Mouse (Mus musculus): ENCODE results near the gene Icam1.
"Not testable (repeated sequence)": the region's sequence is repeated elsewhere in the genome, so short reads cannot be mapped to it uniquely, and the experiment has no call there.

The Icam1 gene

GRCm38 (mm10) chr9:21022726-21023125, 6.9 kb downstream of the Icam1 start:
- no peak for DNase-seq (ENCODE audit: low spot score in 2 of 2)

GRCm38 (mm10) chr9:21025258-21025810, 9.5 kb downstream of the Icam1 start:
- DNase-seq (ENCODE audit: low spot score in 2 of 2) = no peak

GRCm38 (mm10) chr9:21026849-21027248, 11.1 kb downstream of the Icam1 start:
- no peak for DNase-seq (ENCODE audit: low spot score in 2 of 2)

- no peak for DNase-seq (ENCODE audit: low spot score in 2 of 2)
Observed at GRCm38 (mm10) chr9:21027774-21028290, 12.0 kb downstream of the Icam1 start.

GRCm38 (mm10) chr9:21028560-21029110, 12.8 kb downstream of the Icam1 start:
- no peak for DNase-seq (ENCODE audit: low spot score in 2 of 2)

- peak; percentile 70 to 81 for DNase-seq (ENCODE audit: low spot score in 2 of 2)
Observed at GRCm38 (mm10) chr9:21029291-21030054, 13.7 kb downstream of the Icam1 start, which contains the start of gene Icam4. Icam4 (plus strand) TSS chr9:21029373.

GRCm38 (mm10) chr9:21030055-21030600, 14.3 kb downstream of the Icam1 start:
- no peak for DNase-seq (ENCODE audit: low spot score in 2 of 2)

GRCm38 (mm10) chr9:21030781-21031250, 15.0 kb downstream of the Icam1 start:
- DNase-seq (ENCODE audit: low spot score in 2 of 2) = peak; percentile 91 to 92

GRCm38 (mm10) chr9:21031251-21031895, 15.6 kb downstream of the Icam1 start:
- DNase-seq (ENCODE audit: low spot score in 2 of 2) = peak in 1 of 2 experiments; percentile 70

GRCm38 (mm10) chr9:21031896-21032351, 16.1 kb downstream of the Icam1 start, which contains the start of gene Icam5:
Icam5 (plus strand) TSS chr9:21032073.
- DNase-seq (ENCODE audit: low spot score in 2 of 2) = no peak

- no peak for DNase-seq (ENCODE audit: low spot score in 2 of 2)
Observed at GRCm38 (mm10) chr9:21032491-21032890, 16.7 kb downstream of the Icam1 start.

GRCm38 (mm10) chr9:21033136-21033535, 17.4 kb downstream of the Icam1 start:
- peak; percentile 83 to 84 for DNase-seq (ENCODE audit: low spot score in 2 of 2)

GRCm38 (mm10) chr9:21034481-21035085, 18.8 kb downstream of the Icam1 start:
- no peak for DNase-seq (ENCODE audit: low spot score in 2 of 2)

GRCm38 (mm10) chr9:21035586-21035985, 19.8 kb downstream of the Icam1 start:
- no peak for DNase-seq (ENCODE audit: low spot score in 2 of 2)

GRCm38 (mm10) chr9:21036161-21036560, 20.4 kb downstream of the Icam1 start:
- no peak for DNase-seq (ENCODE audit: low spot score in 2 of 2)

- no peak for DNase-seq (ENCODE audit: low spot score in 2 of 2)
Observed at GRCm38 (mm10) chr9:21036666-21037065, 20.9 kb downstream of the Icam1 start.

- DNase-seq (ENCODE audit: low spot score in 2 of 2) = no peak
Observed at GRCm38 (mm10) chr9:21037481-21037891, 21.7 kb downstream of the Icam1 start.

- DNase-seq (ENCODE audit: low spot score in 2 of 2) = no peak
Observed at GRCm38 (mm10) chr9:21039779-21040178, 24.0 kb downstream of the Icam1 start.

GRCm38 (mm10) chr9:21041308-21041707, 25.5 kb downstream of the Icam1 start:
- DNase-seq (ENCODE audit: low spot score in 2 of 2) = no peak

- DNase-seq (ENCODE audit: low spot score in 2 of 2) = no peak
Observed at GRCm38 (mm10) chr9:21043563-21043962, 27.8 kb downstream of the Icam1 start.

- DNase-seq (ENCODE audit: low spot score in 2 of 2) = not testable (repeated sequence)
Observed at GRCm38 (mm10) chr9:21044785-21045184, 29.0 kb downstream of the Icam1 start.
